Mouse (Mus musculus): ENCODE data around the gene Snx19.

The Snx19 gene

GRCm38 (mm10) chr9:30484183-30484582, 57.3 kb downstream of the Snx19 start:
- DNase-seq = no peak

DNA sequence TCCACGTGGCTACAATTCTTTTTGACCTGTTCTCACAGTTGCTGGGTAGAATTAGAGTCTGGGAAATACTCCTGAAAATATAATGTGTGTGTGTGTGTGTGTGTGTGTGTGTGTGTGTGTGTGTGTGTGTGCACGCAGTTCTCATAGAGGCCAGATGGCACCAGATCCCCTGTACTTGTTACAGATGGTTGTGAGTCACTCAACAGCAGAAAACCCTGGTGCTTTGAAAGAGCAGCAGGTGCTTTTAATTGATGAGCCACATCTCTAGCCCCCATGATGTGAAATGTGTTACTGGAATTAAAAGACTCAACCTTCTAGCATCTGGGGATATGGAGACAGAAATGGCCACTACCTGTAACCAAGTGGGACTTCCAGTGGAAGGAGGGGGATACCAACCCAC, 58.3 kb downstream of the Snx19 start:
- no peak for DNase-seq

GRCm38 (mm10) chr9:30488384-30488783, 61.5 kb downstream of the Snx19 start:
- DNase-seq = no peak

DNA sequence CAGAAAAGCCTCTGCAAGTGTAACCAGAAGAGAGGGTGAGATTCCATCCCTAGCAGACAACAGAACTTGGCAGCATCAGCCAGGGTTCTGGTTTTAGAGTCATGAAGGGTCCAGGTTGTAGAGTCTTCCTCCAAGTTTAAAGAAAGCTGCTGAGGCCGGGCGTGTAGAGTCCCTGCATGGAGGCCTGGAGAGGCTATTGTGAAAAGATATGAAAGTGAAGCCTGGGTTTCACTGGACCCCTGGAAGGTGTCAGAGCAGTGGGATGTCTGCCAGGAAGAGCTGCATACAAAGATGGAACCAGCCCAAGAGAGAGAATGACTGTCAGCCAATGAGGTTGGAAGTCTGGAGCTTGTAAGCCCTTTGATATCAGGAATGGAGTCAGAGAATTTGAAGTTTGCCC, 67.5 kb downstream of the Snx19 start:
- no peak for DNase-seq

GRCm38 (mm10) chr9:30508966-30509365, 82.1 kb downstream of the Snx19 start:
- DNase-seq = no peak

DNA sequence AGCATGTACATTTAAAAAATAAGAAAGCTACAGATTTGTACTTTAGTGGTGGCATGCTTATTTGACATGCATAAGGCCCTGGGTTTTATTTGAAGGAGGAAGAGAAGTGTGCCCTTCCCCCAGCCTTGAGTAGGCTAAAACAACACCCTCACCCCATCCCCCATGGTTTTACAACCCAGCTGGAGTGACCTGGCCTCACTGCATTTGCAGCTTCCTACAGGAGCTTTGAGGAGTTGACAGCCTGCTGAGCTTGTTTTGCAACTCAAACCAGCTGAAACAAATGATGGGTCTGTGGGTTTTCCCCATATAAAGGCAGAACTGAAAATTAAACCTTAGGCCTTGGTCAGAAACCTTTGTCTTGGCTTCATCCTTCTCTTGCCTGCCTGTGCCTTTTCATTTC, 89.0 kb downstream of the Snx19 start:
- no peak for DNase-seq

Data from thymus, adult 18-20 months (tissue).